Mouse (Mus musculus) erythroblast, embryonic 14.5 days (primary cell): Measurements from ENCODE around the gene Megf11.

Experiments
- GATA1 ChIP-seq: IDR thresholded peaks from 2 replicates; pipeline ENCODE4 v1.6.1; 2012; ENCODE audit warnings: low read length, inconsistent platforms, mixed read lengths
- TAL1 ChIP-seq: IDR thresholded peaks from 3 replicates; pipeline ENCODE4 v1.6.1; 2012; ENCODE audit warnings: low read length, inconsistent platforms, mixed read lengths

GRCm38 (mm10) chr9:64618433-64618832, 233.0 kb downstream of the Megf11 start:
- TF ChIP-seq GATA1 (no peak), TAL1 (no peak)
